Mouse (Mus musculus) urinary bladder, adult 18-20 months (tissue): ENCODE data around the gene Plet1.

Experiments
- DNase-seq, 2 experiments: peaks; one replicate each; pipeline ENCODE4 v3.0.0; 2022; ENCODE audit warnings: low spot score in 2 of 2, mixed read lengths in 2 of 2

The Plet1 gene

GRCm38 (mm10) chr9:50494311-50494710 is at the start of gene Plet1:
Plet1 (plus strand) TSS chr9:50494525.
- peak in 1 of 2 experiments; percentile 56 for DNase-seq

GRCm38 (mm10) chr9:50449048-50449447 is 45.3 kb upstream of the Plet1 start:
- no peak for DNase-seq

GRCm38 (mm10) chr9:50451456-50452218 is 42.7 kb upstream of the Plet1 start:
- no peak for DNase-seq

GRCm38 (mm10) chr9:50452303-50452775 is 42.0 kb upstream of the Plet1 start:
- peak; percentile 65 to 67 for DNase-seq

GRCm38 (mm10) chr9:50457596-50457995 is 36.7 kb upstream of the Plet1 start:
- no peak for DNase-seq

- no peak for DNase-seq
Observed at GRCm38 (mm10) chr9:50459537-50459936, 34.8 kb upstream of the Plet1 start.

GRCm38 (mm10) chr9:50462494-50463204 is 31.7 kb upstream of the Plet1 start:
- peak in 1 of 2 experiments; percentile 69 for DNase-seq

- no peak for DNase-seq
Observed at GRCm38 (mm10) chr9:50463205-50463508, 31.2 kb upstream of the Plet1 start.

- no peak for DNase-seq
Observed at GRCm38 (mm10) chr9:50470377-50471100, 23.8 kb upstream of the Plet1 start.

- DNase-seq = no peak
Observed at GRCm38 (mm10) chr9:50471181-50471901, 23.0 kb upstream of the Plet1 start.

- DNase-seq = no peak
Observed at GRCm38 (mm10) chr9:50475318-50475717, 19.0 kb upstream of the Plet1 start.

GRCm38 (mm10) chr9:50475745-50476144 is 18.6 kb upstream of the Plet1 start:
- no peak for DNase-seq

- DNase-seq = no peak
Observed at GRCm38 (mm10) chr9:50476651-50477050, 17.7 kb upstream of the Plet1 start.

GRCm38 (mm10) chr9:50477270-50477669 is 17.1 kb upstream of the Plet1 start:
- no peak for DNase-seq

GRCm38 (mm10) chr9:50478826-50479225 is 15.5 kb upstream of the Plet1 start:
- peak in 1 of 2 experiments; percentile 54 for DNase-seq

- DNase-seq = no peak
Observed at GRCm38 (mm10) chr9:50479476-50479875, 14.8 kb upstream of the Plet1 start.

GRCm38 (mm10) chr9:50482743-50483142 is 11.6 kb upstream of the Plet1 start:
- no peak for DNase-seq

GRCm38 (mm10) chr9:50485521-50485920 is 8.8 kb upstream of the Plet1 start:
- no peak for DNase-seq

- DNase-seq = no peak
Observed at GRCm38 (mm10) chr9:50490836-50491235, 3.5 kb upstream of the Plet1 start.

GRCm38 (mm10) chr9:50491531-50492045 is 2.7 kb upstream of the Plet1 start:
- DNase-seq = no peak

- DNase-seq = no peak
Observed at GRCm38 (mm10) chr9:50493777-50494176, 548 bp upstream of the Plet1 start.
